Mouse (Mus musculus) testis, adult 2 months (tissue): ENCODE measurements around the gene Kdm7a.

Experiments
- CTCF ChIP-seq: fragments of 200-500 bp; IDR thresholded peaks from 2 replicates; pipeline ENCODE4 v1.5.1; 2012; ENCODE audit warnings: low read depth, mild to moderate bottlenecking, inconsistent platforms, low read length, moderate library complexity; ENCODE audit not compliant: control insufficient read depth, insufficient read depth, insufficient replicate concordance
- POLR2A ChIP-seq: fragments of 200-500 bp; IDR thresholded peaks from 2 replicates; pipeline ENCODE4 v1.6.1; 2012; ENCODE audit warnings: low read depth, mild to moderate bottlenecking, inconsistent platforms, low read length, moderate library complexity; ENCODE audit not compliant: control insufficient read depth

GRCm38 (mm10) chr6:39209677-39210076 is 3.1 kb upstream of the Kdm7a start:
- TF ChIP-seq CTCF, result no peak
- no peak for TF ChIP-seq POLR2A
